Mouse (Mus musculus): ENCODE data around the gene Ubqln1.

DNA sequence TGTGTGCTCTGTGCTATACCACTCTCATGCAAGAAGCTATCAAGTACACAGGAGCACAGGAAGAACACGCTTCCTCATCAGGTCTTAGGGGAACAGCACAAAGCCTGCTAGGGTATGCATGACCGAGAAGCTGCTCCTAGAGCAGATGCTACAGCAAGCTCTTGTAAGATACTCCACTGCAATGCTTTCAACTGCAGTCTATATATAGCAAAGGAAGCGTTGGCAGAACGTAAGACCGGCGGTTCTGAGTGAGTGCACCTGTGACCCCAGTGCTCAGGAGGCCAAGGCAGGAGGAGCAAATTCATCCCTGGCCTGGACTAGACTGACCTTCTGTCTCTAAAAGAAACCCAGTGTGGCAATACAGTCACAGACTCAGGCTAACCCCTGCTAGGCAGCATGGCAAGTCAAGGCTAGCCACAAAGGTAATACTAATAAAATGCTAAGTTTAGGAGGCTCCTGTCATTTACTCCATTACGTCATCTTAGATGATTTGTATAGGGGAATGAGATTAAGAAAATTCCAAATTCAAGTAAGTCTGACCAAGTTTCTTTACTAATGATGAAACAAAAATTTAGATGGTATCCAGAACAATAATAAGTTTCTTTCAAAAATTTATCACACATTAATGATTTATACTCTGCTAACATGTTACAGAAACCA is 17.3 kb downstream of the Ubqln1 start:
- TF ChIP-seq CTCF (IDR thresholded peaks at IDR 0.05; ENCODE audit: low read depth) (no peak), EP300 (IDR thresholded peaks at IDR 0.05; ENCODE audit: low read depth) (no peak)
